Mouse (Mus musculus): ENCODE measurements at regions not wholly inside any gene's neighbourhood (a gene's known extent, or its start where the extent isn't known, plus 50 kb on each side); places are given as distances from the start of the nearest gene placed in this dataset.

- TF ChIP-seq POLR2A (IDR thresholded peaks at IDR 0.05; ENCODE audit: extremely low read depth, insufficient read depth, low read length) (no peak), CTCF (IDR thresholded peaks at IDR 0.05; ENCODE audit: low read depth, low read length) (no peak)
Measured at GRCm38 (mm10) chr4:4948956-4949355, 155.8 kb upstream of the Impad1 start.

All from liver, adult 2 months (tissue).